Mouse (Mus musculus) limb, embryonic 13.5 days (tissue): ENCODE measurements at regions not wholly inside any gene's neighbourhood (a gene's known extent, or its start where the extent isn't known, plus 50 kb on each side); places are given as distances from the start of the nearest gene placed in this dataset.

Experiments
- ATAC-seq: fragments of 200-750 bp; cut with Nextera tagmentation; 2 replicates; pipeline ENCODE4 v1.8.0; 2017; ENCODE audit warnings: low read depth, moderate number of reproducible peaks, moderate TSS enrichment; ENCODE audit not compliant: low FRiP score
- H3K27ac ChIP-seq: fragments of 300-500 bp; sonication (generic); 2 replicates; pipeline ENCODE4 v1.5.1; 2015; ENCODE audit warnings: inconsistent platforms, mild to moderate bottlenecking, moderate library complexity
- H3K27me3 ChIP-seq: fragments of 300-500 bp; sonication (generic); 2 replicates; pipeline ENCODE4 v1.6.1; 2015; ENCODE audit warnings: mild to moderate bottlenecking, inconsistent platforms
- H3K36me3 ChIP-seq: fragments of 300-500 bp; sonication (generic); 2 replicates; pipeline ENCODE4 v1.6.1; 2015; ENCODE audit warnings: inconsistent platforms, mild to moderate bottlenecking, moderate library complexity
- H3K4me1 ChIP-seq: fragments of 300-500 bp; sonication (generic); 2 replicates; pipeline ENCODE4 v1.6.1; 2015; ENCODE audit warnings: inconsistent platforms
- H3K4me2 ChIP-seq: fragments of 300-500 bp; sonication (generic); replicated peaks from 2 replicates; pipeline ENCODE4 v1.6.1; 2015; ENCODE audit warnings: inconsistent platforms, mild to moderate bottlenecking, moderate library complexity
- H3K4me3 ChIP-seq: fragments of 300-500 bp; sonication (generic); 2 replicates; pipeline ENCODE4 v1.5.1; 2015; ENCODE audit warnings: moderate library complexity, mild to moderate bottlenecking, inconsistent platforms
- H3K9ac ChIP-seq: fragments of 300-500 bp; sonication (generic); 2 replicates; pipeline ENCODE4 v1.6.1; 2015; ENCODE audit warnings: mild to moderate bottlenecking, inconsistent platforms
- H3K9me3 ChIP-seq: fragments of 300-500 bp; sonication (generic); 2 replicates; pipeline ENCODE4 v1.6.1; 2016; ENCODE audit warnings: inconsistent platforms
- WGBS: fragments of 180-500 bp; shearing (Covaris S2); methylation state at CpG from one replicate; pipeline ENCODE4 v1.1.7; 2015; 5-methylcytosine and 5-hydroxymethylcytosine counted together

- H3K4me1 ChIP-seq = peaks cover 7% of the 10 kb centered on the region
- H3K4me2 ChIP-seq = no peak overlapping the region
- 49% methylated on average over 7 of the region's 7 CpGs for WGBS
- no peaks in the 10 kb centered on the region for H3K36me3 ChIP-seq
- no peak for ATAC-seq
- no peak overlapping the region for H3K9ac ChIP-seq
- H3K27ac ChIP-seq = no peak overlapping the region
- no peaks in the 10 kb centered on the region for H3K27me3 ChIP-seq
- no peaks in the 10 kb centered on the region for H3K9me3 ChIP-seq
- no peak overlapping the region for H3K4me3 ChIP-seq
Observed at GRCm38 (mm10) chr1:120842596-120842995, 240.4 kb downstream of the En1 start.

GRCm38 (mm10) chr1:120846146-120846545 is 243.9 kb downstream of the En1 start:
- WGBS = 76% methylated on average over 2 of the region's 2 CpGs
- Histone ChIP-seq H3K9ac (no peak overlapping the region), H3K4me3 (no peak overlapping the region), H3K4me2 (no peak overlapping the region), H3K36me3 (no peaks in the 10 kb centered on the region), H3K27me3 (0 out of 2 replicates have a peak, but pooled peaks cover 7% of the 10 kb centered on the region), H3K9me3 (no peaks in the 10 kb centered on the region), H3K4me1 (peaks cover 7% of the 10 kb centered on the region), H3K27ac (no peak overlapping the region)
- ATAC-seq = no peak

GRCm38 (mm10) chr1:120851860-120852503 is 249.8 kb downstream of the En1 start:
- Histone ChIP-seq H3K4me2 (no peak overlapping the region), H3K27me3 (0 out of 2 replicates have a peak, but pooled peaks cover 7% of the 10 kb centered on the region), H3K4me1 (no peaks in the 10 kb centered on the region), H3K4me3 (no peak overlapping the region), H3K27ac (no peak overlapping the region), H3K9ac (no peak overlapping the region), H3K36me3 (no peaks in the 10 kb centered on the region), H3K9me3 (no peaks in the 10 kb centered on the region)
- 62% methylated on average over 6 of the region's 6 CpGs for WGBS
- ATAC-seq = no peak

- Histone ChIP-seq H3K9me3 (no peaks in the 10 kb centered on the region), H3K4me3 (no peak overlapping the region), H3K4me1 (peaks cover 4% of the 10 kb centered on the region; the same call in 1 of the 2 replicates), H3K27me3 (no peaks in the 10 kb centered on the region), H3K36me3 (no peaks in the 10 kb centered on the region), H3K27ac (no peak overlapping the region), H3K4me2 (no peak overlapping the region), H3K9ac (no peak overlapping the region)
- ATAC-seq = no peak
- 44% methylated on average over 5 of the region's 5 CpGs for WGBS
Observed at GRCm38 (mm10) chr1:120857566-120857965, 255.3 kb downstream of the En1 start.

GRCm38 (mm10) chr1:120859546-120859945 is 257.3 kb downstream of the En1 start:
- 9% methylated on average over 5 of the region's 5 CpGs for WGBS
- H3K9me3 ChIP-seq = no peaks in the 10 kb centered on the region
- no peak overlapping the region for H3K27ac ChIP-seq
- no peaks in the 10 kb centered on the region for H3K36me3 ChIP-seq
- peaks cover 4% of the 10 kb centered on the region; the same call in 1 of the 2 replicates for H3K4me1 ChIP-seq
- ATAC-seq = no peak
- H3K27me3 ChIP-seq = no peaks in the 10 kb centered on the region
- no peak overlapping the region for H3K9ac ChIP-seq
- no peak overlapping the region for H3K4me2 ChIP-seq
- no peak overlapping the region for H3K4me3 ChIP-seq

- Histone ChIP-seq H3K4me2 (no peak overlapping the region), H3K4me3 (no peak overlapping the region), H3K9ac (no peak overlapping the region), H3K36me3 (no peaks in the 10 kb centered on the region), H3K27ac (no peak overlapping the region), H3K9me3 (no peaks in the 10 kb centered on the region), H3K27me3 (no peaks in the 10 kb centered on the region), H3K4me1 (no peaks in the 10 kb centered on the region)
- ATAC-seq = no peak
- WGBS = 74% methylated on average over 7 of the region's 7 CpGs
Observed at GRCm38 (mm10) chr1:120872554-120872953, 270.3 kb downstream of the En1 start.

- Histone ChIP-seq H3K27me3 (0 out of 2 replicates have a peak, but pooled peaks cover 3% of the 10 kb centered on the region), H3K9ac (no peak overlapping the region), H3K4me1 (peaks cover 13% of the 10 kb centered on the region), H3K9me3 (no peaks in the 10 kb centered on the region), H3K36me3 (no peaks in the 10 kb centered on the region), H3K27ac (no peak overlapping the region), H3K4me3 (no peak overlapping the region), H3K4me2 (no peak overlapping the region)
- ATAC-seq = no peak
- WGBS = 78% methylated on average over 10 of the region's 10 CpGs
Observed at GRCm38 (mm10) chr1:120882959-120883549, 280.8 kb downstream of the En1 start.

GRCm38 (mm10) chr1:120883632-120884031 is 281.4 kb downstream of the En1 start:
- Histone ChIP-seq H3K27ac (no peak overlapping the region), H3K4me3 (no peak overlapping the region), H3K4me2 (no peak overlapping the region), H3K4me1 (peaks cover 13% of the 10 kb centered on the region), H3K36me3 (no peaks in the 10 kb centered on the region), H3K9ac (no peak overlapping the region), H3K9me3 (no peaks in the 10 kb centered on the region), H3K27me3 (0 out of 2 replicates have a peak, but pooled peaks cover 3% of the 10 kb centered on the region)
- no peak for ATAC-seq
- 60% methylated on average over 9 of the region's 9 CpGs for WGBS

- WGBS = 38% methylated on average over 6 of the region's 6 CpGs
- H3K4me1 ChIP-seq = no peaks in the 10 kb centered on the region
Observed at GRCm38 (mm10) chr1:120910801-120911200, 308.6 kb downstream of the En1 start.

GRCm38 (mm10) chr1:120911962-120912670 is 309.9 kb downstream of the En1 start:
- H3K27ac ChIP-seq = no peak overlapping the region
- H3K9ac ChIP-seq = no peak overlapping the region
- H3K9me3 ChIP-seq = 0 out of 2 replicates have a peak, but pooled peaks cover 3% of the 10 kb centered on the region
- no peak overlapping the region for H3K4me2 ChIP-seq
- no peak for ATAC-seq
- H3K4me3 ChIP-seq = no peak overlapping the region
- H3K36me3 ChIP-seq = no peaks in the 10 kb centered on the region
- WGBS = 43% methylated on average over 8 of the region's 8 CpGs
- H3K4me1 ChIP-seq = no peaks in the 10 kb centered on the region
- no peaks in the 10 kb centered on the region for H3K27me3 ChIP-seq

More at GRCm38 (mm10) chr1:120910801-120911200, 308.6 kb downstream of the En1 start:
- Histone ChIP-seq H3K9ac (no peak overlapping the region), H3K36me3 (no peaks in the 10 kb centered on the region), H3K4me2 (no peak overlapping the region), H3K27me3 (no peaks in the 10 kb centered on the region), H3K4me3 (no peak overlapping the region), H3K27ac (no peak overlapping the region), H3K9me3 (0 out of 2 replicates have a peak, but pooled peaks cover 3% of the 10 kb centered on the region)
- ATAC-seq = no peak

GRCm38 (mm10) chr1:120921540-120921939 is 319.3 kb downstream of the En1 start:
- Histone ChIP-seq H3K4me2 (no peak overlapping the region), H3K4me1 (no peaks in the 10 kb centered on the region), H3K9me3 (no peaks in the 10 kb centered on the region; the same call in 1 of the 2 replicates), H3K9ac (no peak overlapping the region), H3K27ac (no peak overlapping the region), H3K36me3 (no peaks in the 10 kb centered on the region), H3K4me3 (no peak overlapping the region), H3K27me3 (peaks cover 5% of the 10 kb centered on the region; the same call in 1 of the 2 replicates)
- no peak for ATAC-seq
- 78% methylated on average over 3 of the region's 3 CpGs for WGBS

GRCm38 (mm10) chr1:120925271-120925670 is 323.1 kb downstream of the En1 start:
- no peak for ATAC-seq
- Histone ChIP-seq H3K27ac (no peak overlapping the region), H3K4me1 (no peaks in the 10 kb centered on the region), H3K27me3 (peaks cover 5% of the 10 kb centered on the region; the same call in 1 of the 2 replicates), H3K36me3 (no peaks in the 10 kb centered on the region), H3K4me2 (no peak overlapping the region), H3K4me3 (no peak overlapping the region), H3K9ac (no peak overlapping the region), H3K9me3 (no peaks in the 10 kb centered on the region)
- WGBS = 68% methylated on average over 3 of the region's 3 CpGs
